Mouse (Mus musculus) neutrophil, adult 59 days (primary cell): ENCODE measurements around the gene Slc18a2. TPM values are rescaled to one million over a fixed set of nuclear protein-coding genes. Genes with fewer than 3 reads are reported as not detected.

Experiments used
- total RNA-seq, 2 experiments: library from RNA; stranded (reverse); gene quantifications; 1 replicate in 1 of 2; 2 replicates in 1 of 2; pipeline ENCODE4 v1.2.4; 2023

Slc18a2 gene
- under 1 TPM; 0.33 to 1.00 TPM for total RNA-seq

DNA sequence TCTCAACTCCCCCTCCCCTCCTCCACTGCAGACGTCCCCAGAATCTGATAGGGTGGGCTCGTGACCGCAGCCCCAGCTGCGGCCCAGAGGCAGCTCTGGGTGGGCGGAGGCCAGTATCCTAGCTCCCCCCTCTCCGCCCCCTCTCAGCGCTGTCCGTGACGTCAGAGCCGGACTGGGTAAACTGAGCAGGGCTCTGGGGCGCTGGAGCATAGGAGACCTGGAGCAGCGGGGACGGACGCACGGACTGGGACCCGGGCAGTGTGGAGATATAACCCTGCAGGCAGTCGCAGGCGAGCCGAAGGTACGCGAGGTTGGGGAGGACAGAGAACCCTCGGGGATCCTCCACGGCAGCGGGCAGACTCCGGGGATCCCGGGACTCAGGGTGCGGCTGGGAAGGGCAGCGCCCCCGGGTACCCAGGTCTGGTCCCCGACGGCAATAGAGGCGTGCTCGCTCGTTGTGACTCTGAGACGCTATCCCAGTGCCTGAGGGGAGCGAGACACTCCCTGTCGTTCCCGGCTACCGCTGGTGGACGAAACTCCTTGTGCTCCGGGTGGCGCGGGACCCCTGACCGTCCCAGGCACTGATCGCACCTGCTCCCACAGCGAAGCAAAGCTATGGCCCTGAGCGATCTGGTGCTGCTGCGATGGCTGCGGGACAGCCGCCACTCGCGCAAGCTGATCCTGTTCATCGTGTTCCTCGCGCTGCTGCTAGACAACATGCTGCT lies at the start of gene Slc18a2:
Gene Slc18a2, plus strand, starts transcription at position 179 of the 725 bp plus-strand sequence.

DNA sequence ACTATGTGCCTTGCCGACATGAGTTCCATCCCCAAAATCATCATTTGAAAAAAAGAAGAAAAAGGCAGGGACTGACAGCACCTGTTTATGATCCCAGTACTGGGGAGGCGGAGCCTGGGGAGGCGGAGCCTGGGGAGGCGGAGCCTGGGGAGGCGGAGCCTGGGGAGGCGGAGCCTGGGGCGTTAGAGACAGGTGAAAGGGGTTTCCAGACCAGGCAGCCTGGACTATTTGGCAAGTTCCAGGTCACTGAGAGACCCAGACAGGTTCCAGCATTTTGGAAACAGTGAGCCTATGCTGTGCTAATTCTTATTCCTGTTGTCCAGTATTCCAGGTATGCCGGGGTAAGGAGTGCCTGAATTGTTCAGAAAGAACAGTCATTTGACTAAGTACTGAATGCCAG lies 41.7 kb upstream of the Slc18a2 start, which contains the start of gene Kcnk18:
Gene Kcnk18, plus strand, starts transcription at position 224 of the 400 bp plus-strand sequence.

DNA sequence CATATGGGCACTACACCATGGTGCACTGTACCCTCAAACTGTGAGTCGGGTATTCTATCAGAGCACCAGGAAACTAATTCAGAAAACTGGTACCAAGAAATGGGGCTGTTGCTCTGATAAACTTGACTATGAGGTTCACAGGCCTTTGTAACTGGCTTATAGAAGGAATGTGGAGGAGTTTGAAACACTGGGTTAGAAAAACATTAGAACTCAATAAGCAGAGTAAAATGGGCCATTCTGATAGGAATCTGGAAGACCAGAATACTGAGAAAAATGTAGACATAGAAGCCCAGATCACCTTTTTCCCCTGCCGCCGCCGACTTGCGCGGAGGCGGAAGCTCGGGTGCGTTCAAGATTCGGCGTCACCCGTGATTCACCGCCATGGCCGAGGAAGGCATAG lies 61.3 kb downstream of the Slc18a2 start, which contains the start of gene Rps12-ps3:
Gene Rps12-ps3, plus strand, starts transcription at position 301 of the 400 bp plus-strand sequence.

Other genes with a start within 250 kb of the Slc18a2 start
- 1 to 10 TPM; 2.4 to 4.5 TPM for gene Shtn1, start 184.8 kb upstream of the Slc18a2 start, total RNA-seq
- not detected for gene Vax1, start 90.8 kb upstream of the Slc18a2 start, total RNA-seq
- not detected for gene Kcnk18, start 41.7 kb upstream of the Slc18a2 start, total RNA-seq
- 100 to 1,000 TPM; 503 to 916 TPM for gene Rps12-ps3, start 61.4 kb downstream of the Slc18a2 start, total RNA-seq
- 10 to 100 TPM; 74.5 to 79.6 TPM for gene Pdzd8, start 84.9 kb downstream of the Slc18a2 start, total RNA-seq
- gene Emx2, start 197.5 kb downstream of the Slc18a2 start, total RNA-seq, result not detected